Mouse (Mus musculus): ENCODE data around the gene Defb20.
A peak's percentile ranks its signal among the peaks of the same experiment; 100 is the strongest.
"Not testable (repeated sequence)": the region's sequence is repeated elsewhere in the genome, so short reads cannot be mapped to it uniquely, and the experiment has no call there.

The Defb20 gene

GRCm38 (mm10) chr2:152476763-152477162, at the start of gene Defb20:
TSS of gene Defb20 (plus strand) at chr2:152477063.
- no peak for DNase-seq (ENCODE audit: low spot score in 2 of 2)

GRCm38 (mm10) chr2:152427493-152427892, 49.4 kb upstream of the Defb20 start:
- DNase-seq (ENCODE audit: low spot score in 2 of 2): no peak

GRCm38 (mm10) chr2:152428481-152428880, 48.4 kb upstream of the Defb20 start:
- not testable (repeated sequence) for DNase-seq (ENCODE audit: low spot score in 2 of 2)

GRCm38 (mm10) chr2:152436405-152436901, 40.4 kb upstream of the Defb20 start:
- DNase-seq (ENCODE audit: low spot score in 2 of 2): no peak

- DNase-seq (ENCODE audit: low spot score in 2 of 2): peak; percentile 59 to 65
Observed at GRCm38 (mm10) chr2:152436983-152437860, 39.6 kb upstream of the Defb20 start.

- no peak for DNase-seq (ENCODE audit: low spot score in 2 of 2)
Observed at GRCm38 (mm10) chr2:152438963-152439362, 37.9 kb upstream of the Defb20 start.

GRCm38 (mm10) chr2:152439833-152440232, 37.0 kb upstream of the Defb20 start:
- no peak for DNase-seq (ENCODE audit: low spot score in 2 of 2)

- no peak for DNase-seq (ENCODE audit: low spot score in 2 of 2)
Observed at GRCm38 (mm10) chr2:152442322-152442721, 34.5 kb upstream of the Defb20 start.

GRCm38 (mm10) chr2:152443281-152443680, 33.6 kb upstream of the Defb20 start:
- no peak for DNase-seq (ENCODE audit: low spot score in 2 of 2)

GRCm38 (mm10) chr2:152446642-152447041, 30.2 kb upstream of the Defb20 start:
- no peak for DNase-seq (ENCODE audit: low spot score in 2 of 2)

GRCm38 (mm10) chr2:152447461-152447860, 29.4 kb upstream of the Defb20 start:
- no peak for DNase-seq (ENCODE audit: low spot score in 2 of 2)

- DNase-seq (ENCODE audit: low spot score in 2 of 2): peak in 1 of 2 experiments; percentile 6
Observed at GRCm38 (mm10) chr2:152450241-152450640, 26.6 kb upstream of the Defb20 start.

GRCm38 (mm10) chr2:152452101-152452781, 24.6 kb upstream of the Defb20 start:
- DNase-seq (ENCODE audit: low spot score in 2 of 2): no peak

- DNase-seq (ENCODE audit: low spot score in 2 of 2): no peak
Observed at GRCm38 (mm10) chr2:152459241-152459640, 17.6 kb upstream of the Defb20 start.

- DNase-seq (ENCODE audit: low spot score in 2 of 2): no peak
Observed at GRCm38 (mm10) chr2:152464570-152465150, 12.2 kb upstream of the Defb20 start, which contains the start of gene Defb23. TSS of gene Defb23 (minus strand) at chr2:152464620.

- DNase-seq (ENCODE audit: low spot score in 2 of 2): peak in 1 of 2 experiments; percentile 6
Observed at GRCm38 (mm10) chr2:152470973-152471372, 5.9 kb upstream of the Defb20 start.

- no peak for DNase-seq (ENCODE audit: low spot score in 2 of 2)
Observed at GRCm38 (mm10) chr2:152472434-152472833, 4.4 kb upstream of the Defb20 start.

- no peak for DNase-seq (ENCODE audit: low spot score in 2 of 2)
Observed at GRCm38 (mm10) chr2:152480881-152481280, 4.0 kb downstream of the Defb20 start.

- DNase-seq (ENCODE audit: low spot score in 2 of 2): no peak
Observed at GRCm38 (mm10) chr2:152481726-152482125, 4.9 kb downstream of the Defb20 start.

- no peak for DNase-seq (ENCODE audit: low spot score in 2 of 2)
Observed at GRCm38 (mm10) chr2:152487024-152487423, 10.2 kb downstream of the Defb20 start.

GRCm38 (mm10) chr2:152490038-152490437, 13.2 kb downstream of the Defb20 start, which contains the start of gene Defb22:
TSS of gene Defb22 (minus strand) at chr2:152490138.
- no peak for DNase-seq (ENCODE audit: low spot score in 2 of 2)

- no peak for DNase-seq (ENCODE audit: low spot score in 2 of 2)
Observed at GRCm38 (mm10) chr2:152493151-152493550, 16.3 kb downstream of the Defb20 start.

Data from spleen, postnatal 36 days (tissue).